8 mouse cellular contexts compared by ENCODE assay signal in genomic region chr7:102250631-102251214, GRCm38 (mm10). TPM values are rescaled to one million over a fixed set of nuclear protein-coding genes. Genes with fewer than 3 reads are reported as not detected.
DNase-seq lines count a peak whose midpoint lies in the region; ATAC-seq lines count a peak whose summit lies in the region.

No protein-coding gene starts in this region.

- no peaks in the 10 kb centered on the region for H3K27me3 ChIP-seq in intestine, embryonic 14.5 days (replicated peaks; ENCODE audit: control insufficient read depth, insufficient read depth, low read length)

- peak overlapping the region; percentile 85 for H3K9ac ChIP-seq in intestine, embryonic 14.5 days (ENCODE audit: low read length)

- no peaks in the 10 kb centered on the region for H3K36me3 ChIP-seq in intestine, embryonic 14.5 days (ENCODE audit: control insufficient read depth, insufficient read depth, low read length)

- WGBS in intestine, embryonic 14.5 days, result under 1% methylated on average over 33 of the region's 33 CpGs

- peaks cover 34% of the 10 kb centered on the region for H3K4me1 ChIP-seq in intestine, embryonic 14.5 days (replicated peaks; ENCODE audit: control insufficient read depth, insufficient read depth, low read length)

- H3K9me3 ChIP-seq in intestine, embryonic 14.5 days (ENCODE audit: control insufficient read depth, low read length), result no peaks in the 10 kb centered on the region

- H3K4me3 ChIP-seq in intestine, embryonic 14.5 days (ENCODE audit: low read depth, low read length), result peak overlapping the region; percentile 77

- peak; percentile 85 for ATAC-seq in intestine, embryonic 14.5 days (replicated peaks; ENCODE audit: low FRiP score, low TSS enrichment, low read depth)
- ATAC-seq in megakaryocyte, adult 5-6 weeks (ENCODE audit: poor library complexity, severe bottlenecking), result peak; percentile 69

- peak overlapping the region; percentile 89 for H3K4me2 ChIP-seq in intestine, embryonic 14.5 days (ENCODE audit: low read length)

- peak; percentile 83 for DNase-seq in ovary, adult 18-20 months (ENCODE audit: low spot score)
- DNase-seq in ovary, postnatal 10 days (ENCODE audit: low spot score), result no peak
- DNase-seq in embryo, embryonic 11.5 days (ENCODE audit: low read depth, low spot score), result peak; percentile 77
- peak; percentile 95 for DNase-seq in gastrocnemius, postnatal 25 days
- peak; percentile 95 for DNase-seq in intestine, embryonic 14.5 days (ENCODE audit: low spot score)
- DNase-seq in left cerebral cortex, adult 9 months (ENCODE audit: low spot score in 2 of 2), result peak; percentile 73 to 91
- DNase-seq in right cerebral cortex, postnatal 36 days (ENCODE audit: low spot score in 2 of 2), result peak; percentile 82 to 84

- peak overlapping the region; percentile 97 for H3K27ac ChIP-seq in intestine, embryonic 14.5 days (ENCODE audit: low read depth)

RNA-seq across cellular contexts. Expression of gene Rhog, which starts 5.1 kb away (rescaled TPM):
- 10 to 100 TPM; 14.6 to 15.5 TPM for total RNA-seq in gastrocnemius, postnatal 25 days (2021)
- polyA plus RNA-seq in intestine, embryonic 14.5 days (2014; fragmentation: Nextera tagmentation; extraction: Ambion mirVana), result 63.7 and 65.0 TPM in 2 replicates
- total RNA-seq in megakaryocyte, adult 5-6 weeks (2015), result 359 and 397 TPM in 2 replicates
- total RNA-seq in megakaryocyte, adult 5-6 weeks (2017), result 89.0 and 112 TPM in 2 replicates

RNA-seq across cellular contexts. Expression of gene Stim1, which starts 16.9 kb away (rescaled TPM):
- 100 to 1,000 TPM; 169 to 171 TPM for total RNA-seq in gastrocnemius, postnatal 25 days (2021)
- polyA plus RNA-seq in intestine, embryonic 14.5 days (2014; fragmentation: Nextera tagmentation; extraction: Ambion mirVana), result 22.4 and 23.6 TPM in 2 replicates
- 28.0 and 28.8 TPM in 2 replicates for total RNA-seq in megakaryocyte, adult 5-6 weeks (2015)
- 35.5 and 59.3 TPM in 2 replicates for total RNA-seq in megakaryocyte, adult 5-6 weeks (2017)

RNA-seq across cellular contexts. Expression of gene Pgap2, which starts 40.7 kb away (rescaled TPM):
- 10 to 100 TPM; 19.5 to 24.9 TPM for total RNA-seq in gastrocnemius, postnatal 25 days (2021)
- 88.9 and 92.6 TPM in 2 replicates for polyA plus RNA-seq in intestine, embryonic 14.5 days (2014; fragmentation: Nextera tagmentation; extraction: Ambion mirVana)
- total RNA-seq in megakaryocyte, adult 5-6 weeks (2015), result 32.7 and 38.7 TPM in 2 replicates
- total RNA-seq in megakaryocyte, adult 5-6 weeks (2017), result 19.7 and 20.0 TPM in 2 replicates

RNA-seq across cellular contexts. Expression of gene Nup98, which starts 40.7 kb away (rescaled TPM):
- 10 to 100 TPM; 19.9 to 22.9 TPM for total RNA-seq in gastrocnemius, postnatal 25 days (2021)
- 46.6 and 52.1 TPM in 2 replicates for polyA plus RNA-seq in intestine, embryonic 14.5 days (2014; fragmentation: Nextera tagmentation; extraction: Ambion mirVana)
- 55.6 and 60.6 TPM in 2 replicates for total RNA-seq in megakaryocyte, adult 5-6 weeks (2015)
- 39.4 and 43.7 TPM in 2 replicates for total RNA-seq in megakaryocyte, adult 5-6 weeks (2017)

Comparison
In these comparisons a context has a peak if more than half of its experiments do, and no peak if none do; other contexts are left out.
1. RNA of gene Rhog, which starts 5.1 kb away (total RNA-seq): 89.0 to 397 TPM in megakaryocyte, adult 5-6 weeks; 14.6 to 15.5 TPM in gastrocnemius, postnatal 25 days; every median in the first group is over 4 times any median in the second.